Mouse (Mus musculus) B cell, adult 2 months (primary cell): ENCODE results near the gene Pdia4.

ENCODE experiments used
- DNase-seq, 2 experiments: peaks; one replicate each; pipeline ENCODE4 v3.0.0; 2022

Pdia4 gene

GRCm38 (mm10) chr6:47757429-47757828 is 55.8 kb downstream of the Pdia4 start:
- DNase-seq: peak in 1 of 2 experiments; percentile 8

- peak; percentile 41 to 64 for DNase-seq
Observed at GRCm38 (mm10) chr6:47753144-47753543, 60.1 kb downstream of the Pdia4 start.

- peak; percentile 97 for DNase-seq
Observed at GRCm38 (mm10) chr6:47748306-47748705, 64.9 kb downstream of the Pdia4 start.

GRCm38 (mm10) chr6:47747886-47748285 is 65.3 kb downstream of the Pdia4 start:
- DNase-seq: peak in 1 of 2 experiments; percentile 17
